Mouse (Mus musculus): ENCODE data around the gene Nt5c3b.

The Nt5c3b gene

DNA sequence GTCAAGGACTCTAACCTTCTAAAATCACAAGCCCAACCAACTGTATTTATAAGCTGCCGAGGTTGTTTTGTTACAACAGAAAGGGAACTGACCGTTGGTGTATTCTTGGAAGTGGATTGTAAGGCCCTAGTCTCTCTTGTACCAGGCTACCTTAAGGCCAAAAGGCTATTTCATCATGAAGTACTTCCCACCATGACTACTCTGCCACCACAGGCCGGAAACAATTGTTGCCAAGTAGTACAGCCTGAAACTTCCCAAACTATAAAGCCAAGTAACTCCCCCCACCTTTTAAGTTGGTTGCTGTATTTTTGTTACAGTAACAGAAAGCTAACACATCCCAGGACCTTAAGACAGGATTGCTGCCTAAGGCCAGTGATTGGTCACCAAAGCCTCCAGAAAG is 14.8 kb downstream of the Nt5c3b start:
- DNase-seq: no peak

DNA sequence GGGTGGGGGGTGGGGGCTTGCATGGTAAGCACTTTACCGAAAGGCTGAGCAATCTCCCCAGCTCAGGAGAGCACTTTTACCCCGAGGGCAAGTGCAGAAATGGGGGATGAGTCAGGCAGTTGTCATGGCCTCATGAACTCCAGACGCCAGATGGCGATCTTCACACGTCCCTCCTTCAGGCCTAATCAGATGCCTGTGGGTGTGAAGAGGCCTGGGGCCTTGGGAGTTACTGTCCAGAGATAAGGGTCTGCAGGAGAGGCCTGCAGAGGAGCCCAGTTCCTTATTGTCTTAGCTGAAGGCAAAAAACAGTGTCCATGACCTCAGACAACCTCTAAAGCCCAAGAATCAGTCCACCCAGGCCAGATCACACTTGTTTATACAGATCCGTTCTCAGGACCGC is 15.8 kb downstream of the Nt5c3b start:
- peak; percentile 92 for DNase-seq

DNA sequence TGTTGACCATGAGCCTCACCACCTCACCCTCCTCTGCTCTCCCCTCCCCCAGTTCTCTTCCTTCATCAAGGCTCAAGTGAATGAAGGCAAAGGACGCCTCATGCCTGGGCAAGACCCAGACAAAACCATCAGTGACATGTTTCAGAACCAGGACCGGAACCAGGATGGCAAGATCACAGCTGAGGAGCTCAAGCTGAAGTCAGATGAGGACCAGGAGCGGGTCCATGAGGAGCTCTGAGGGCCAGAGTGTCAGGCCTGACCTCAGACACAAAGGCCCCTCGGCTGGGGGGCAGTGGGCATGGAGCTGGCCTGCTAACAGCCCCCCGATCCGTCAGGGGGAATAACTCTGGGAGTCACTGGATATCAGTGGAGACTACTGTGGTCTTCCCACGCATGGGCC is 17.8 kb downstream of the Nt5c3b start:
- no peak for DNase-seq

DNA sequence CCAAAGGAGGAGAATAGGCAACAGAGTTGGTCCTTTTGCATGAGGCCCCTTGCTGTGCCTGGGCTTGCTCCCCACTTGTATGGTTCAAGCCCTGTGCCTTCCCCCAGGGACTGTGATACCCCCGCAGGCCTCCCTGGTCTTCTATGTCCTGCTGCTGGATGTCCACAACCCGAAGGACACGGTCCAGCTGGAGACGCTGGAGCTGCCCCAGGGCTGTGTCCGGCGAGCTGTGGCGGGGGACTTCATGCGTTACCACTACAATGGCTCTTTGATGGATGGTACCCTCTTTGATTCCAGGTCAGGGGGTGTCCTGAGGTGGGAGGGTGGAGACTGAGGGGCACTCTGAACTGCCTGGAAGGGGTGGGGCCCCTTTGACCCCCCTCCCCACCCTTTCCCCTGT is 20.1 kb downstream of the Nt5c3b start:
- DNase-seq: no peak

DNA sequence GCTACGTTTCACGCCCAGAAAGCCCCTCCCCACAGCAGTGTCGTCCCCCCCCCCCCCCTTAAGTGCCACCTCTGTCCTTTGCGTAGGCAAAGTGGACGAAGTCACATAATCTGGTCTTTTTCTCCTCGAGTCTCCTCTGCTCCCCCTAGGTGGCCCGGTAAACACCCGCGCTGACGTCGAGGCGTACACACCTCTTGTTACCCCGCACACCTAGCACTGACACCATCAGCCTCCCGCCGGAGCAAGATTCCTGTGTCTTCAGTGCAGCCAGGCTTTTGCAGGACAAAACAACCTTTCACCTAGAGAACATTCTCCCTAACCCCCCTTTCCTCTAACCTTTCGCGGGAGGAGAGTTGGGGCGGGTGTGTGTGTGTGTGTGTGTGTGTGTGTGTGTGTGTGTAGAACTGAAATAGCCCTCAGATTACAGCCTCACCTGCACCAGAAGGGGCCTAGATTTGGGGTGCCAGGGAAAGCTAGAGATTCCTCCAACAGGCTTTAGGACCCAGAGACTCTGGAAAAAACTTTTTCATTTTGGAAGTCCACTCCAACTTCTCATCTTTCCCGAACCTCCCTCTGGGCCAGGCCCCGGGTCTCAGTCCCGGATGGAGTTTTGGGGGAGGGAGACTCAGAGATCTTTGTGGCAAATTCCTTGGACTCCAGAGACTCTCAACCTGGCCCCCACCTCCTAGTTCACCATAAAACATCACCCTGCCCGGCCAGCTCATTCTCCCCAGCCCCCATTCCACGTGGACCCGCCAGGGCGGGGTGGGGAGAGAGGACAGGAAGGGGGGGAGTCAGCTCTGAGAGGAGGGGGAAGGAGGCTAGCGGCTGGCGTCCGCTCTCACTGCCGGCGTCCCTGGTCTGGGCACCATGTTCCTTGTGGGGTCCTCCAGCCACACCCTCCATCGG is 26.4 kb downstream of the Nt5c3b start, which contains the start of gene Fkbp10:
Gene Fkbp10, plus strand, starts transcription at position 784 of the 909 bp plus-strand sequence.
- DNase-seq: peak; percentile 55

DNA sequence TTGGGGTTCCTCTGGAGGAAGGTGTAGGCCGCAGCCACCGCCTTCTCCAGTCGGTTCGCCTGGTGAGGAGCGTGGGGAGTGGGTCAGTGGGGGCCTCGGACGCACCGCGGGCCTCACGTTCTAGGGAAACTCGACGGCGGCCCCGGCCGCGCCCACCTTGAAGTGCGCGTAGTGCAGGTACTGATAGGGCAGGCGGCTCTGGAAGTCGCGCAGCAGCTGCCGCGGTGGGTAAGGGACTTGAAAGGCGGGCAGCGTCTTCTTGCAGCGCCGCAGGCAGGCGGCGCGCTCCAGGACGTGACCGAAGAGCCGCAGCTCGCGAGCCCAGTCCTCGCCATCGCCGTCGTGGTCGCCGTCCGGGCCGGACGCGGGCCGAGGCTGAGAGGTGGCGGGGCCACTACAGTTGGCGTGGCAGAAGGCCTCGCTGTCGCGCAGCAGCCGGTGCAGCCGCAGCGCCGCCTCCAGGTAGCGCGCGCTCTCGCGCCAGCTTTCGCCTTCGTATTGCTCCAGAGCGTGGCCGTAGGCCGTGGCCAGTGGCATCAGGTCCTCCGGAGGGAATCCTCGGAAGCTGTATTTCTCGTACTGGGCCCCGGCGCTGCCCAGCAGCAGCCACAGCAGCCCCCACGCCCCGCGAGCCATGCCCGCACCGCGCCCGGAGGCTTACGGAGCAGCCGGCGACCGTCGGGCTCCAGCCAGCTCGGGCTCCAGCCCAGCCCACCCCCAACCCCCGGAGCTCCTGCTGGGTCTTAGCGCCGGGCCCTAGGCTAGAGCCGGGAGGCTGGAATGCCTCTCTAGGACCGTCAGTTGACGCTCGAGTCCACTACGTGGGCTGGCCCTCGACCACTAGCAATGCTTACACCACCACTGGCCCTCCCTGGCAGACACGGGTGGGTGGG is 27.3 kb downstream of the Nt5c3b start, which contains the start of gene P3h4:
Gene P3h4, minus strand, starts transcription at position 816 of the 893 bp plus-strand sequence.
- peak; percentile 89 for DNase-seq

DNA sequence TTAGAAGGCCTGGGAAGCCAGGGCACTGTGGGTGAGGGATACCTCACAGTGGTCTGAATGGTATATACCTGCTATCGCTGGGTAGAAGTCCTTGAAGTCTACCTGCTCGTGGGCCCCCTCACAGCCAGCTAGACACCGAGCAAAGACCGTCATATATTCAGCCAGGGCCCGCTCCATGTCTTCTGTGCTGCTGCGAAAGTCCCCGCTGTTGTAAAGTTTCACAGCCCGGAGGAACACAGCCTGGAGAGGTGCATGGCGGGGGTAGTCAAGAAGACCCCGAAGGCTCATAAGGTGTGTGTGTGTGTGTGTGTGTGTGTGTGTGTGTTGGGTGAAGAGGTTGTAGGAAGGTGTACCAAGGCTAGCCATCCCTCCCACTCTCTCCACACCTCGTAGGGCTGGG is 28.1 kb downstream of the Nt5c3b start:
- no peak for DNase-seq

DNA sequence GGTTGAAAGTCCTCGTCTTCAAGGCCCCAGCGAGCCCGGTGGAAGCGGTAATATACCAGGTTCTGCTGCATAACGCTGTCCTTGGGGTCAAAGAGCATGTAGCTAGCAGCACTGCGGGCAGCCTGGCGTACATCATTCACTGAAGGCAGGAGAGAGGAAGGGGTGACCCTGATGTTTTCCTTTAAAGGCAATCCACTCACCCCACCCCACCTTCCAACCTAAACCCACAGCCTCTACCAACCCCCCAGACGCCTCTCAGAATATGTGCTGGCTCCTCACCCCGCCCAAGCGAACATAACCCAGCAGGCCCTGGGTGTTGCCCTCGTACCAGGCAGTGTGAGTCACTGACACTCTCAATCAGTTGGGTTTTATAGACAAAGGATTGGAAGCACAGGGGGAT is 29.9 kb downstream of the Nt5c3b start:
- DNase-seq: no peak

DNA sequence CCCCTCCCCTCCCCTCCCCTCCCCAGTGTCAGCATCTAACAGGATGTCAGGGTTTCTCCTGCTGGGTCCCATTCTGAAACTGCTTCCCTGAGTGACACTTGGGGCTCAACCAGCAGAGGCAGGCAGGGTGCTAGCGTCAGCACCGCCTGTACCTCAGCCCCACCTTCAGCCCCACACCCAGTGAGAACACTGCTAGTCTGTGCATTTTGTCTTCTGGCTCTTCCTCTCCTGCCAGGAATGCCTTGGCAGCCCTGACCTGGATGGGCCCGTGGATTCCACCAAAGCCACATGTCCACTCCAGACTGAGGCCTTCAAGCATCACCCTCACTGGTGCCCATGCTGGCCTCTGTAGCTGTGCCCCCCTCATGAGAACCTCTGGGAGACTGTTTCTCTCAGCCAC is 31.9 kb downstream of the Nt5c3b start:
- peak; percentile 47 for DNase-seq

DNA sequence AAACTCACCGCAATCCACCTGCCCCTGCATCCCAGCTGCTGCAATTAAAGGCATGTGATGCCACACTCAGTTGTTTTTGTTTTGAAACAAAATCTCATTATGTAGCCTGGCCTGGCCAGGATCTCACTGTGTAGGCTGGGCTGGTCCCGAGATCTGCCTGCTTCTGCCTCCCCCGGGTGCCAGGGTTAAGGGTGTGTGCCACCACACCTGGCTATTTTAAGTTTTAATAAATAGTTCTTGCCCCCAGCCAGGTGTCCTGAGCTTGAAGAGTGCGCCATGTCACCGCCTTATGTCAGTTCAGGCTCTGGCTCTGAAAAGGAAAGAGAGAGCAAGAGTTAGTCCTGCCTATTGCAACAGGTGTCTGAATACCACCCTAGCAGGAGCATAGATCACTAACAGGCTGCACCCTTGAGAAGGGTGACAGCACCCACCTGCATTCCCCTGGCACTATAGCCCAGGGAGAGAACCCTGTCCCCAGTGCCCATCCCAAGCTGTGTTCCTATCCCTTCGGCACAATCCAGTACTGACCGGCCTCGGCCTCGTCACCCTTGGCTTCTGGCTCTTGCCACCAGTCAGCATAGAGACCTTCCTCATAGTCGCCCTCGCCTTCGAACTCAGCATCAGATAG is 32.7 kb downstream of the Nt5c3b start:
- DNase-seq: no peak

DNA sequence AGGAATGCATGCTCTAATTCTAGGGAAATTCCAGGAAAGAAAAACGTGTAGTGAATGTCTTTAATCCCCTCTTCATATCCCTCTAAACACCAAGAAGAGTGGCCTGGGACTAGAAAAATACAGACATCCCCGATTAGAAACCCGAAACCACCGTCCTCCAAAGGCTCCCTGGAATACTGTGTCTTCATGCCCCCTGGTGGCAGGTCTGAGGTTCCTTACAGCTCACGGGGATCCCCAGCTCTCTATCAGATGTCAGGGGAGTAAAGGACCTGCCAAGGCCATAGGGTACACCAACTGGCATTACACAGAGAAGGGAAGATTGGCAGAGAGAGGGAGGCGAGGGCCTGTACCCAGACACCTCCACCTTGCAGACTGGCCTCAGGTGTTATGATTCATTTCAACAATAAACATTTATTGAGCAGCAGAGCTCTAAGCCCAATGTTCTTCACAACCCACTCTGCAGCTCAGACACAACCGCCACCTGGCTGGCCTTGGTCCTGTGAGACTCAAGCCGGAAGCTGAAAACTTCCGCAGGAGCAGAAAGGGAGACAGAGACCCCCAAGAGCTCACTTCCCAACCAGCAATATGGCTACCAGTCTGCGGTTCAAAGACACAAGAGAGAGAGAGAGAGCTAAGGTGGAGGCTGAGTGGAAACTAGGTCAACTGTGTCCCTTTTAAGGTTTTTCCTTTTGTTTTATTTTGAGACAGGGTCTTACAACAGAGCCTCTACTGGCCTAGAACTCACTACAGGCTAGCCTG is 33.4 kb downstream of the Nt5c3b start:
- peak; percentile 91 for DNase-seq

DNA sequence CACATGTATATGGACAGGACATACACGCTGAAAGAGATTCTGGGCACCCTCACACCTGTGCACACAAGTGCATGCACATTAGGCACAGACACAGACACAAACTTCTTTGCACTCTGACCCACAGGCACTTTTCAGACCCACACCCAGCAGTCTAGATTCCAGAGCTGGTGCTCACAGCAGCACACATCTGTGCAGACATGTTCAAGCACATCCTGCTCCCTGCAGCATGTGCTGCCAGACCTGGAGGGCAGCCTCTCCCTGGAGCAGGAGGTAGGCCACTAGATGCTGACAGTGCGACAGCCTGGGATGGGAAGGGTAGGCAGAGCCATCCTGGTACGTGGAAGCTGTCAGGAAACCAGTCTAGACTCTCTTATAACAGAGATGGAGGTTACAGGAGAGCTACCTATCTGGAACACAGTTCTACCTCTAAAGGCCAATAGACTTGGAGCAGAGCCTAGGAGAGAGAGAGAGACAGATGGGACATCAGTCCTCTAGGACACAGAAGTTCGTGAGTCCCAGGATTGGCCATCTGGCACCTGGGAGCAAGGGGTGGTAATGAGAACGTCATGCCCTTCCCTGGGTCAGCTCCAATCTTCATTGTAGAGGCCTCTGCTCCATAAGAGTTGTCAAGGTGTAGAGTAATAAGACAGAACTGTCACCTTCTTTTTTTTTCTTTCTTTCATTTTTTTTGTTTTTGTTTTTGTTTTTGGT is 34.5 kb downstream of the Nt5c3b start:
- no peak for DNase-seq

DNA sequence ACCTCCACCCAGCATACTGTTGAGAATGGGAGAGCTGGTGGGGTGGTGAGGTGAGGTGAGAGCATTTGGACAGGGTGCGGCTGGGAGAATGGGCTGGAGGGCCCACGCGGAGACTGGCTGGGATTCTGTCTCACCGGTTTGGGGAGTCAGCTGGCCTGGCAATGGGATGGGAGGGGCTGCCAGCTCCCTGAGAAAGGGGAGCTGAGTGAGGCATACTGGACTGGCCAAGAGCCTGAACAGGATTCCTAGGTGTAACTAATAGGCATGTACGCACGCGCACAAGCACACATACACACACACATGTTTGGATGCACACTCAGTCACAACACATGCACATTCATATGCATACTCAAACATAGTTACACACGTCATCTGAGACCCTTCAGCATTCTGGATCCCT is 35.3 kb downstream of the Nt5c3b start:
- peak; percentile 42 for DNase-seq

DNA sequence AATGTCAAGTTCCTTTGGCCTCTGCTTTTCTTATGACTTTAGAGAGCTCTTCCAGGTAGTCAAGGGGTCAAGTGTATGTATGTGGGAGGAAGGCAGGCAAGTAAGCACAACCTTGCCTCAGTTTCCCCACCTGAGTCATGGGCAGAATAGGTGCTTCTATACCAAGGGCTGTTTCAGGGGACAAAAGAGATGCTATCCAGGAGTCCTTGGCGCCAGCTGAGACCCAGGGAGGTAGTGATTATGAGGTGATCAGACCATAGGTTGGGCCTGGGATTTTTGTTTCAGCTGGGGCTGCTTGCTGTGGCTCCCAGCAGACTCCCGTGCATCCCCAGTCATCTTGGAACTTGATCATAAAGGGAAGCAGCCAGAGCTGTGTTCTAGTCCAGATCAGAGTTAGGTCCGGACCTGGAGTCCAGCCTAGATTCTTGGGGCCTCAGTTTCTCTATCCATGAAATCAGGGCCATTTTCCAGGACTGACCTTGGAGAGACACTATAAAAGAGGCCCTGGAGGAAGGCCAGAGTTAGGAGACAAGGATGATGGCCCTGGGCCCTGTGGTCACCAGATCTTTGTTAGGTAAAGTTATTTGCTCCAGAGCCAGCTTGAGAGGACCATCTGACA is 37.0 kb downstream of the Nt5c3b start:
- no peak for DNase-seq

DNA sequence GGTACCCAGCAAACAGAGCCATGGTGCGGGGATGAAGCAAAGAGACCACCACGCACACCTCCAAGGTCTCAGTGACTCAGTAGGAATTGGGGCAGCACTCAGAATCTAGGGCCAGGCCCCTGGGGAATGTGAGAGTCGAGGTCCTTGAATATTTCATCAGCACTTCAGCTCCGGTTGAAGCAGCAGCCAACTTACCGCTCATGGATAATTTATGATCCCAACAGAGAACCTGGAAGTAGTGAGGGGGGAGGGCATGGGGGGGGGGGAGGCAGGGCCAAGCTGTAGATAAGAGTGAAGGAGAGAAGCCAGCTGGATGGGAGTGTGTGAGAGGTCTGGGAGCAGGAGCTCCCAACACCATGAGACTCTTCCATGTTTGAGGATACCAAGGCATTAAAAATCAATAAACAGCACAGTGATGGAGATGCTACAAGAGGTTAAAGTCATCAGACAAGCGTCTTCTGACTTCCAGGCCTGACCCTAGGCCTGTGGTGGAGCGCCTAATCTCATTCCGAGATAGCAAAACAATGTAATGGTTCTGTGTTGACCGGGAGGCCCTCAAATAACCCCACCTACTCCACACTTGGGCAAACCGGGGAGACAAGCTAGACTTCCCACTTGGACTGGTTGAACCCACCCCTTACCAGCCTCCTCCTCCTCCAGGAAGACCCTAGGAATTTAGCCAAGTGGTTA is 38.0 kb downstream of the Nt5c3b start:
- peak; percentile 43 for DNase-seq

DNA sequence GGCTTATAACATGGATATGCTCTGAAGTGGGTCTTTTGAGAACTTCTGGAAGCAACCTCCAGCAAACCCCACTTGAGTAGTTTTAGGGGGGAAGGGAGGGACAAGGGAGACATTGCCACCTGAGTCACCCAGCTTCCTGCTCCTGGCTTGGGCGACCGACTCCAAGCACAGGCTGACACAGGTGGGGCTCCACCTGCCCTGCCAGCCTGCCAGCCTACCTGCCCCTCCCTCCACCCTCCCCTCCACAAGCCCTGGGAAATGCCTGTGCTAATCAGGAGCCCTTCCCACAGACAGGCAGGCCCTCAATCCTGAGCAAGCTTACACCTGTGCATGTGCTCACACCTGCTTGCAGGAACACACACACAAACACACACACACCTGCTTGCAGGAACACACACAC is 38.9 kb downstream of the Nt5c3b start:
- peak; percentile 72 for DNase-seq

DNA sequence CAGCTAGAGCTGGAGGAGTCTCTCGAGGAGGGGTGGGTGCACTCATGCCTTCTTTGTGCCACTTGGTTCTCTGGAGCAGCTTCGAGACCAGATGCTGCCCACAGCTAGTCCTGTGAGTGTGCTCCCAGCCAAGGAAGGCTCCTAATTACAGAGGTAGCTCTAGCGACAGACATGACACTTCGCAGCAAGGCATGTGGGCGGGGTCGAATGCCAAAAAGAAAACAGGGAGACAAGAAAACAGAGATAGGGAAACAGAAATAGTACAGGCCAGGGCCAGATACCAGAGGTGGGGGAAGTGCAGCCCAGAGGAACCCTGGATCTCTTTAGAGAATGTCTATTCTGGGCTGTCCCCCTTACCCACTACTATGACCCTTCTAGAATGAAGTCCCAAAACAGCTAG is 39.4 kb downstream of the Nt5c3b start:
- no peak for DNase-seq

DNA sequence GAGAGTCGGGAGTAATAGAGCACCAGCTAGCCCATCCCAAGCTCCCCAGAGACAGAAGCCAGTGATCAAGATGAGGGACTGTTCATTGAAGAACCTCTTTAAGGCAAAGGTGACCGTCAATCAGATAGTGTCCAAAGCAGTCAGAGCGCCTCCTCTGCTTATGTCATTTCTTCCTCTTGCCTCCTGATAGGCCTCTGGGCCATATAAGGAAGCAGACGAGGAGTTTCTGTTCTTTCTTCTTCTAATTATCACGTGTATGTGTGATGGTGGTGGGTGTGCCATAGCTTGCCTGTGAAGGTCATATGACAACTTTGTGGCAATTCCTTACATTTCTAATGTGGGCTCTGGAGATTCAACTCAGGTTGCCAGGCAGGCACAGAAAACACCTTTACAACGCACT is 40.8 kb downstream of the Nt5c3b start:
- no peak for DNase-seq

DNA sequence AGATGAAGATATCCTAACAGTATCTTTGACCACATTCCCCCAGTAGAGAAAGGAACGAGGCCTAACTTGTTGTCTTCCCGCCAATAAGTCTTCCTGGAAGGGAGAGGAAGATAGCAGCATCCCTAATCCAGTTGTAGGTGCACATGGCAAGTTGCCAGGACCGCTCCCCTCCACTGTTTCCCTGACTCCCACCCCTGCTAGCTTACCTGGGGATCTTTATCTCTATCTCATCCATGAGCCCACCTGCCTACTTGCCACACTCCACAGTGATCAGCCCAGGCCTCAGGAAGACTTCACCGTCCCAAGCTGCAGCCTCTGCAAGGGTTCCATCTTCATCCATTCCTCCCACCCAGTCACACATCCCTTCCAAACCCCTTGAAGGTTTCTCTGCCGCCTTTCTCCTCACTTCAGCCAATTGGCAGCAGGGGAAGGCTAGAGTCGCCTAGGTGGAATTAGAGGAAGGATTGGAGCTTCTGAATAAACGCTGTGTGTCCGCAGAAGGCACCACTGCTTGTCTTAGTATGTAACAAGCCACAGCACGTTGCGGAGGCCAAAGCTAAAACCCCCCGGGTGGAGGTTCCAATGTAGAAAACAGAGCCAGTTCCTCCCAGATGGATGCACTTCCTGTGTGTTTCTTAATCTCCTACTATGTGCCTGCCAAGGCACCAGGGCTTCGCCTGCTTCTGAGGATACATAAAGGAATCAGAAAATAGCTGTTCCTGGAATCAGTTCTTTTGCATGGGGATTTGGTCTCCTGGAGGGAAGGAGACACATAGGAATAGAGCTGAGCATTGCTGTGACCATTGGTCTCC is 41.7 kb downstream of the Nt5c3b start:
- DNase-seq: no peak

DNA sequence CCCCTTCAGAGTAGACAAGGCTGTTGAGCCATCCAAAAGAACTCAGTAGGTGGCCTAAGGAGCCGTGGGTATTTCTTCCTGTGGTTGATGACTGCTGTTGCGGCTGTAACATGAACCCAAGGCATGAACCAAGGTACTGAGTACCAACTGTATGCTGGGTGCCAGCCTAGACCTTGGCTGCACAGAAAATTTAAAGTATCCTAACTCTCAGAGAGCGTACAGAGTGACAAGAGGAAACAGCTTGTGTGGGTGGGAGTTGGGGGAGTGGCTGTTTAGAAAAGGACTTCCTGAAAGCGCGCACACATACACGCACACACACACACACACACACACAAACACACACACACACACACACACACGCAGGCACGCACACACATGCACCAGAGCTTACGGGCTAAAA is 42.3 kb downstream of the Nt5c3b start:
- DNase-seq: peak; percentile 84

All from lung, postnatal 36 days (tissue).